Mouse (Mus musculus): ENCODE measurements around the gene Nhsl1.

The Nhsl1 gene

DNA sequence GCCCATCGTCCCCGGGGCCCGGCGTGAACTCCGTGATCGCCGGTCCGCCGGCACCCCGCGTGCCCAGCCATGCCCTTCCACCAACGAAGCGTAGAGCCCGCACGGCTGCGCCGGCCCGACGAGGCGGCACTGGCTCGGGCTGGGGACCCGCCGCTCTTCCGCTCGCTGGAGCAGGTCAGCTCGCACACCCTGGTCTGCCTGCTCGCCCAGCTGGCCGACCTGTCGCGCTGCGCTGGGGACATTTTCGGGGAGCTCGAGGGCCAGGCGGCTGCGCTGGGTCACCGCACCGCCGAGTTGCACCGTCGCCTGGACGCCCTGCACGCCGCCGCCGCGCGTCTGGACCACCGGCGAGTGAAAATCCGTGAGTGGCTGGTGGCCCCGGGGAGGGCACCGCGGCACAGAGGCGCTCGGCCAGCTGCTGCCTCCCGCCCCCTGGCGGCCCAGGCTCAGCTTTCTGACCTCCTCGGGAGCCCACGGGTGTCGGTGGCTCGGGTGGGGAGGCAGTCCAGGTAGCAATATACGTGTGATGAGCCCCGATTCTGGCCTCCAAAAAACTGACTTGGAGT, at the start of gene Nhsl1:
Gene Nhsl1 (plus strand): TSS at position 70 of the 566 bp plus-strand sequence.
- DNase-seq (ENCODE audit: low spot score) = peak; percentile 77

DNA sequence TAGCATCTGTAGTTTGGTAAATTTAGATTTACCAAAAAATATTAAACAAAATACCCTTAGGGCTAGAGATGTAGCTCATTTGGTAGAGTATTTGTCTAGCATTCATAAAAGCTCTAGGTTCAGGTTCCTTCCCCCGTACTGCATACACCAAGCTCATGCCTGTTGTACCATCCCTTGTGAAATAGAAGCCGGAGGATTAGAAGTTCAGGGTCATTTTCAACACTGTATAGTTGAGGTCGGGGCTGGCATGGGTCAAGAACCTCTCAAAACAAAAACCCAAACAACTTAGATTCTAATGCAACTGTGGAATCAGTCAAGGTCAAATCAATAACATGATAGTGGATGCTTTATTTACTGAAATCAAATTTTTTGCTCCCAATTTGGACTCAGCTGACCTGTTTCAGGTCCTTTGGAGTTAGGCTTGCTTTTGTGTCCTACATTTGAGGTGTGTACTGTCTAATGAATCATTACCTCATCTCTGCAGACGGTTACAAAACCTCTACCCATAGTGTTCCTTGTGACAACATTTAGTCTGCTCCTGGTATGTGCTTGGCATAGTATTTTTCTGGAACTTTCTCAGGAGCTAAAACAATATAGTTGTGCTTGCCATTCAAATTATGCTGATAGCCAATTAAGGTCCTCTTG, 42.6 kb upstream of the Nhsl1 start:
- no peak for DNase-seq (ENCODE audit: low spot score)

DNA sequence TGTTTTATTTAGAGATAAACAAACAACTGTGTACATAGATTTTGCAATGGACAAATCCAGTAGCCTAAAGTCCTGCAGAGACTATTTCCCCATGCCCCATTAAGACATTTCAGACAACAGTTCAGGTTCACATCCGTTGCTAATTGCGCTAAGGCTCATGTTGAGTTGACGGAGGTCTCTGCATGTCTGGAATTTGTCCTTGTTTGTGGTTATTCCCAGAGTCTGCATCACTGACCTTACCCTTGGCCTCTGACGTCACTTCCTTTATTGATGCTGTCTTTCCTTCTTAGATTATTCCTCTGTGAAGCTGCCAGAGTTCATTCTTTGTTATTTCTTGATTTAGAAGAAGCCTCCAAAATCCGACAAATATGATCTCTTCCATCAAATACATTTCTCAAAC, 34.8 kb upstream of the Nhsl1 start:
- DNase-seq (ENCODE audit: low spot score) = no peak

- no peak for DNase-seq (ENCODE audit: low spot score)
Observed at GRCm38 (mm10) chr10:18289512-18289911, 29.3 kb upstream of the Nhsl1 start.

- no peak for DNase-seq (ENCODE audit: low spot score)
Observed at GRCm38 (mm10) chr10:18305106-18305505, 13.7 kb upstream of the Nhsl1 start.

DNA sequence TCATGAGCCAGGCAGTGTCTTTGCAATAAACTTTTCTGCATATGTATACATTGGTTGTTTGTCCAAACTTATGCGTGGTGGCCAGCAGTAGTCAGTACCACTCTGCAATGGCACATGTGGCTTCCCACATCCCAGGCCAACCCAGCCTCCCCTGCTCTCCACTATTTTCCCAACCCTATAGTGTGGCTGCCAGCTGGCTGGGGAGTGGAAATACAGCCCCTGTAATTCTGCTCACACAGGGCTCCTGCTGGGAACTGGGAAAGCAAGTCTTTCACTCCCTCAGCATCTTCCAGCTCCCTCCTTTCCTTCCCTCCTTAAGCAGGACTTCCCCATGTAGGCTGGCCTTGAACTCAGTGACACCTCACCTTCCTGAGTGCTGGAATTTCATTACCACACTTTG, 3.7 kb upstream of the Nhsl1 start:
- DNase-seq (ENCODE audit: low spot score) = no peak

- DNase-seq (ENCODE audit: low spot score) = no peak
Observed at GRCm38 (mm10) chr10:18317521-18317920, 1.3 kb upstream of the Nhsl1 start.

GRCm38 (mm10) chr10:18317961-18318915, 547 bp upstream of the Nhsl1 start:
- DNase-seq (ENCODE audit: low spot score) = peak; percentile 72

GRCm38 (mm10) chr10:18319691-18320090, 906 bp downstream of the Nhsl1 start:
- no peak for DNase-seq (ENCODE audit: low spot score)

DNA sequence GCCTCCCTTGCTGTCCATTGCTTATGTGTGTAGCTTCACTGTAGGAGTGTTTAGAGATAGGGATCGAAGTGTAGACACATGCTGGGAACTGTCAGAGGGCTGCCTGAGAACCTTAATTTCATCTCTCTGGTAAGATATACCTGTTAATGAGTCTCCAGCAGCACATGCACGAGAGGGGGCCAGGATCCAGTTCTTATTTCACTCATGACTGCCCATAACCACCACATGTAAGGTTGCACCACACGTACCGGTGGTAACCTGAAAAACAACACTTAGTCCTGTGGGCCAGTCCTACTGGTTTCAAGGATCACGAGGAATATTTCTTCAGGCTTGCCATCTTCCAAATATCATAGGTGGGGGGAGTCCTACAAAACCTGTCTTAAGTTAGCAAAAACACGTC, 3.1 kb downstream of the Nhsl1 start:
- DNase-seq (ENCODE audit: low spot score) = no peak

GRCm38 (mm10) chr10:18323701-18324100, 4.9 kb downstream of the Nhsl1 start:
- DNase-seq (ENCODE audit: low spot score) = no peak

- DNase-seq (ENCODE audit: low spot score) = no peak
Observed at GRCm38 (mm10) chr10:18328331-18328908, 9.6 kb downstream of the Nhsl1 start.

DNA sequence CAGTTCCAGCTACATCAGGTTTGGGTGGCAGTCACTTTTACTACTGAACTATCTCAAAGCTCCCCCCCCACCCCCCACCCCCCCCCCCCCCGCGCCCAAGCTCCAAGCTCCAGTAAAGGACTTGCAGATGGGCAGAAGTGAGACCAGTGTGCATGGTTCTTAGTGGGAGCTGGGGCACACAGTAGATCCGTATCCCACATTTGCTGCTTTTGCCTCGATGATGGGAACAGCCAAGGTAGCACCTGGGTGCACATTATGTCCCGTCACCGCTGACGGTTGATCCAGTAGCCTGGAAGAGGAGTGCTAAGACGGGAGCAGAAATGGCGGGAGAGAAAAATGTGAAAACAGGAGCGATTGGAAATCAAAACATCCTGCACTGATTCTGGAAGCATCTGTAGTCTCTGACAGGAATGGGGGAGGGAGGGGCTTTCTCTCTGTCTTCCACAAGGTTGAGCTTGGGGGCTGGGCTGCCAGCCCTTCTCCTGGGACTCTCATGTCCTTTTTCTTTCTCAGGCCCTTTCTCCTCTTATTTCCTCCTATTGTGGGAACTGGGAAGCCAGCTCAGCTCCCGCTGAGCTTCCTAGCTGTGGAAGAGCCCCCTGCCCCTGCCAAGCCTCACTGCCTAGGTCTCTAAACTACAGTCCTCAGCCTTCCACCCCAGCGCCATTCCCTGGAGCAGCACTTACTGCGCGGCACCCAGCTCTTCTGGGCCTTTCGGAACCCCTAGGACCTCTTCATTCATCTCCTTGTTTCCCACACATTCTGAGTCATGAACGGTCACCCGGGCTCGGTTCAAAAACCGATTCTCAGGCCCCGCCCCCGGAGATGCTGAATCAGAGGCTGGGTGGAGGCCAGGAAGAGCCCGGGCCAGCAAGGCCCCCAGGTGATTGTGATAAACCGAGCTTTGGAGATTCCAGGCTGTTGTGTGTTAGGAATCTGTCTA, 10.6 kb downstream of the Nhsl1 start:
- DNase-seq (ENCODE audit: low spot score) = peak; percentile 42

- DNase-seq (ENCODE audit: low spot score) = no peak
Observed at GRCm38 (mm10) chr10:18330445-18330844, 11.7 kb downstream of the Nhsl1 start.

GRCm38 (mm10) chr10:18333575-18333974, 14.8 kb downstream of the Nhsl1 start:
- DNase-seq (ENCODE audit: low spot score) = no peak

GRCm38 (mm10) chr10:18334176-18334575, 15.4 kb downstream of the Nhsl1 start:
- DNase-seq (ENCODE audit: low spot score) = no peak

GRCm38 (mm10) chr10:18334734-18335133, 15.9 kb downstream of the Nhsl1 start:
- DNase-seq (ENCODE audit: low spot score) = no peak

DNA sequence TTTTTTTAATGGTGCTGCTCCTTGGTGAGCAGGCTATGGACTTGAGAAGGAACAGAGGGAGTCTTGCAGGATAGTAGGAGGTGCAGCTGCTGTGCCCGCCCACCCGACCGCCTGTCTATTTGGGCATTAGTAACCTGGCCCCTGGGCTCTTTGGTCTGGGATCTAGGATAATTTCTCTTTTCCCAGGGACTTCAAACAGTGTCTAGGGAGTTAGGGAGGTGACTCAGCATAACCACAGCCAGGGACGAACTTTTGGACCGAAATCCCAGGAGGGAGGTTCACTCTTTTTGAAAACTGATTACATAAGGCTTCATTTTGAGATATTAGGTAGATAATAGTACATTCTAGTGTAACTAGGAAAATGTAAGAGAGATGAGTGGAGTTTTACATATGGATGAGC, 18.9 kb downstream of the Nhsl1 start:
- no peak for DNase-seq (ENCODE audit: low spot score)

DNA sequence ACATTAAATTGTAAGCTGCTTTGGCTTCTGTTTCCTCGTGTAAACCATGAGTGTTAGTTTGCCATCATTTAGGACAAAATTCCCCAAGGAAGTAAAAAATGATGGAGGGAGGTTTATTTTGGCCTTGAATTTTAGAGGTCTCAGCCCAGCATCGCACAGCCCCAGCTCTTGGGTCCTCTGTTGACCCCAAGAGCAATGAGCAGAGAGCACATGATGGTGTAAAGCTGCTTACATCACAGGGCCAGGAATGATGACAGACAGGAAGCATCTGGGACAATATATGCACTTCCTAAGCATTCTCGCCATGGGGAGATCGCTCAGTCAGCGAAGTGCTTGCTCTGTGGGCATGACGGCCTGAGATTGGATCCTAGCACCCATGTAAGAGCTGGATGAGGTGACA, 20.6 kb downstream of the Nhsl1 start:
- no peak for DNase-seq (ENCODE audit: low spot score)

DNA sequence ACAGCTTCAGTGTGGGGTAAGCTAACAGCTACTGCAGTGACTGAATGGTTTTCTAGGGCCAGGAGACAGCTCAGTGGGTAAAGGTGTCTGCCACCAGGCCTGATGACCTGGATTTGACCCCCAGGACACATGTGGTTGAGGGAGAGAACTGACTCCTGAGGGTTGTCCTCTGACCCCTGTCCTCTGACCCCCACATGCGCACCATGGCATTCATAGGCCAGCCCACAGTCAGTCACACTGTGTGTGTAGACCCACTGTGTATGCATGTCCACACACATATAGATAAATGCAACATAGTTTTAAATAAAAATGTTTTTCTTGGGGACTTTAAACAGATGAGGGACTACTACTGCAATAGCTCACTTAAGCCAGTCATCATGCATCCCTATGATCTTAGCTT, 22.1 kb downstream of the Nhsl1 start:
- no peak for DNase-seq (ENCODE audit: low spot score)

DNA sequence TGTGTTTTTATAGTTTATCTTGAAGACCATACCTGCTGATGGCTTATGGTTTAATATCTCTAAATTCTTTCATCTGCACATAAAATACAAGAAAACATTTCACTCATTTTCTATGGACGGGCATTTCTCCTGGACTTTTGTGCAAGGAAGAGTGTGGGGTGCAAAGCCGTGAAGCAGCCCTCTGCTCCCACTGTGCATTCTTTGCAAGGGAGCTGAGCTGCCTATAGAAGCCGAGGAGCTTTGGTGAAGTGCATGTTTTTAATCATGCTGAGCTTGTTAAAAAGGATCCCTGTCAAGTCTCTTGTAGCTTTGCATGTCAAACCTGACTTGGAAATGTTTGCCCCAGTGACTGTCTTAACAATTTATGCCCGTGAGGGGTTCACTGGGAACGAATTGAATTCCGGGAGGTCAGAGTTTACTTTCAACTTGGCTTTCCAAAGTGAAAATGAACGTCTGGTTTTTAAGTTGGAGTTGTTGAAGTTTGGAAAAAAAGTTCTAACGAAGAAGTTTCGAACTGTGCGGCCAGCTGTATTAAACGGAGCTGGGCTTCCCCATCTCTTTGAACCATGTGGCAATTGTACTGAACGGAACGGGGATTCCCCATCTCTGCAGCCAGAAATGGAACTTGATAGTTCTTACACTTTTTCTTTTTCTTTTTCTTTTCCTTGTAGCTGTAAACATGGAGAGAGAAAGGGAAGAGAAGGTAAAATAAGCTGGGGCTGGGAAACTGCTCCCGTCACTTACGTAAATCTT, 22.8 kb downstream of the Nhsl1 start:
- peak; percentile 43 for DNase-seq (ENCODE audit: low spot score)
